Mouse (Mus musculus) thymus, adult 2 months (tissue): ENCODE data around the gene Rln3.

ENCODE experiments used
- CTCF ChIP-seq: fragments of 200-500 bp; IDR thresholded peaks from 2 replicates; pipeline ENCODE4 v1.5.1; 2012; ENCODE audit warnings: mild to moderate bottlenecking, control low read depth, low read length, moderate library complexity, borderline replicate concordance; ENCODE audit not compliant: control insufficient read depth, poor library complexity, insufficient read depth; ENCODE audit errors: extremely low read depth
- POLR2A ChIP-seq: fragments of 200-500 bp; IDR thresholded peaks from 2 replicates; pipeline ENCODE4 v1.6.1; 2012; ENCODE audit warnings: mild to moderate bottlenecking, low read length, control low read depth, moderate library complexity; ENCODE audit not compliant: control insufficient read depth, poor library complexity, insufficient read depth; ENCODE audit errors: extremely low read depth

- TF ChIP-seq POLR2A: 0 out of 2 replicates have a peak, but pooled peaks have one; percentile 40
- TF ChIP-seq CTCF: 0 out of 2 replicates have a peak, but pooled peaks have one; percentile 19
Measured at GRCm38 (mm10) chr8:83996567-83997505, 48.0 kb downstream of the Rln3 start.
